Mouse (Mus musculus) urinary bladder, postnatal 14 days (tissue): ENCODE measurements around the gene Gm38392.

ENCODE experiments used
- DNase-seq: peaks from one replicate; pipeline ENCODE4 v3.0.0; 2021; ENCODE audit warnings: low spot score

Gm38392 gene

DNA sequence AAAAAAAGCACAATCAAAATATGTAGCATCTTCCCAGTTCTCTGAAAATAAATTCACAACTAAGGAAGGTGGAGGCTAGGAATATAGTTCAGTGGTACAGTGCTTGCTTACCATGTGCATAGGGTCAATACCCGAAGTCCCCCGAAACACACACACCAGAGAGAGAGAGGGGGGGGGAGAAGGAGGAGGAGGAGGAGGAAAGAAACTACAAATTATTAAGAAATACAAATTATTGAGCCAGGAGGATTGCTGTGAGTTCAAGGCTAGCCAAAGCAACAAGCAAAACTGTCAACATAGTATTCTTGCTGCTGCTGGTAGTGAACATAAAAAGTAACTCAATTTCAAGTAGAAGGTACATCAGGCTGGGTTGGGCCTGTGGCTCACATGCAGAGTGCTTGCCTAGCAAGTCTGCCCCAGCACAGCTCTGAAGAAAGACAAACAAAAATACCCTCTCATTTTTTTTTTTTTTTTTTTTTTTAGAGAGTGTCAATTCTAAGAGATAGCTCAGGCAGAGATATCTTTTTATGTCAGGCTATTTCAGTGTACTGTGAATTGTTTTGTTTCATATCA, 87.4 kb downstream of the Gm38392 start:
- DNase-seq = no peak

DNA sequence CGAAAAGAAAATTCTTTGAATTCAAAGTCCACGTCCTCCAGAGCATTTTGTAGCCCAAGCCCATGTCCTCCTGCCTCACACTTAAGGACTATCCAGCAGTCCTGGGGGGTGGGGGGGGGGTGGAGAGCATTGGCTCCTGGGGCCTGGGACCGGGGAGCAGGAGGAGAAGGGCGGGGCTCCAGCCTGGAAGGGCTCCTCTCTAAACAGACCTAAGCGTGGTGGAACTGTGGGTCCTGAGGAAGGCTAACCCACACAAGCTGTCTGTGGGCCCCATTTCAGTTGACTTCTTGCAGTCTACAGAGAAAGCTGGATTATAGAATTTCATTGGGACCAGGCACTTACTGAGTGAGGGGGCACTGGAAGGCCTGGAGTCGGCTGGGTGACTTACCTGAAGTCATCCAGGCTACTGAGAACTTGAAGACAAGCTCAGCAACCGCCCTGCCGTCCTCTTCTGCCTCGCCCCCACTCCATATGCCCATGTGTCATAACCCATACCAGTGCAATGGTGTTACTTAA, 88.4 kb downstream of the Gm38392 start:
- no peak for DNase-seq

DNA sequence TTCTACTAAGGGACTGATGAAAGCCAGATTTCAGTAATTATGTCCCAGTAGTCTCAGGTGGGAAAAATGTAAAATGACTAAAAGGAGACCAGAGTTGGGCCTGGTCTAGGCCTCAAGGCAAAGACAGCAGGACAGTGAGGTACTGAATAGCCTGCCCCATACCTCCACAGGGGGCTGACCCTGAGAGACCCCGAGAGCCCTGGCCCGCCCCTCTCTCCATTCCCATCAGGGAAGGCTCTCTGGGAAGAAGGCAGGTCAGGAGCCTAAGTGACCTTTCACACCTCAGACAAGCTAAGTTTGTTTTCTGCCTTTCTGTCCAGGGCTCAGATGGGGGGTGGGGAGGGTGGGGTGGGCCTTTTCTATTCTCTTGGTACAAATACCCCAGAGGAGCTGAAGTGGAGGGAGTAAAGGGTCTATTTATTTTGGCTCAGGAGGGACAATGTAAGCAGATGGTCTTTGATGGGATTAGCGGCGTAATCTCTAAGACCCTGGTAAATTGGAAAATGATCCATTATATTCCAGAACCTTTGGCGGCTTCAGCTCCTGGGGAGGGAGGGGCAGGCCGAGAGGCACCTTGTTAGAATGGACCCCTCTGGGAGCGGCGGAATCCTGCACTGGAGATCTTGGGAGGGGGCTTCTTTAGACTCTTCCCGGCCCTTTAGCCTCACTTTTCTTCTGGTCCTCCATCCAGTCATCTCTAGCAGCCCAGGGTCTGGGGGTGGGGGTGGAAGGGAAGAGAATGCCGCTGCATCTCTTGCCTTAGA, 89.1 kb downstream of the Gm38392 start:
- DNase-seq = no peak
